Mouse (Mus musculus) cerebellum, adult 11-12 months (tissue): ENCODE measurements around the gene Gatd1.

Experiments used
- DNase-seq: peaks from one replicate; pipeline ENCODE4 v3.0.0; 2022

Gene Gatd1

GRCm38 (mm10) chr7:141388487-141389109 lies 25.3 kb downstream of the Gatd1 start:
- DNase-seq = no peak

- DNase-seq = no peak
These were observed 26.0 kb downstream of the Gatd1 start for GRCm38 (mm10) chr7:141387807-141388486.

- DNase-seq = no peak
These were observed 32.7 kb downstream of the Gatd1 start for GRCm38 (mm10) chr7:141381068-141381835.

- no peak for DNase-seq
These were observed 34.4 kb downstream of the Gatd1 start for GRCm38 (mm10) chr7:141379584-141379983.

- no peak for DNase-seq
These were observed 39.5 kb downstream of the Gatd1 start for GRCm38 (mm10) chr7:141374399-141374798.

GRCm38 (mm10) chr7:141373611-141374010 lies 40.3 kb downstream of the Gatd1 start:
- no peak for DNase-seq

GRCm38 (mm10) chr7:141371942-141372595 lies 41.9 kb downstream of the Gatd1 start:
- no peak for DNase-seq

GRCm38 (mm10) chr7:141369918-141370317 lies 44.0 kb downstream of the Gatd1 start:
- no peak for DNase-seq

- no peak for DNase-seq
These were observed 46.6 kb downstream of the Gatd1 start for GRCm38 (mm10) chr7:141367358-141367757.

- DNase-seq = no peak
These were observed 48.9 kb downstream of the Gatd1 start for GRCm38 (mm10) chr7:141365049-141365445.

GRCm38 (mm10) chr7:141364349-141365048 lies 49.4 kb downstream of the Gatd1 start:
- no peak for DNase-seq

- no peak for DNase-seq
These were observed 50.2 kb downstream of the Gatd1 start for GRCm38 (mm10) chr7:141363752-141364125.

GRCm38 (mm10) chr7:141363106-141363751 lies 50.7 kb downstream of the Gatd1 start:
- DNase-seq = peak; percentile 69

- DNase-seq = peak; percentile 81
These were observed 52.4 kb downstream of the Gatd1 start for GRCm38 (mm10) chr7:141361510-141361909.
